Mouse (Mus musculus) lung, adult 2 months (tissue): ENCODE measurements around the gene Ntng1. TPM values are rescaled to one million over a fixed set of nuclear protein-coding genes. Genes with fewer than 3 reads are reported as not detected.

Experiments
- DNase-seq: peaks from one replicate; pipeline ENCODE4 v3.0.0; 2022
- H3K4me1 ChIP-seq: fragments of 200-500 bp; 2 replicates; pipeline ENCODE4 v1.6.1; 2011; ENCODE audit warnings: low read length; ENCODE audit not compliant: control insufficient read depth, insufficient read depth
- H3K4me3 ChIP-seq: fragments of 200-500 bp; replicated peaks from 2 replicates; pipeline ENCODE3; 2011; ENCODE audit warnings: low read depth, mild to moderate bottlenecking, control low read depth, low read length; ENCODE audit errors: extremely low read depth
- CTCF ChIP-seq: fragments of 200-500 bp; IDR thresholded peaks from 2 replicates; pipeline ENCODE4 v1.5.1; 2011; ENCODE audit warnings: mild to moderate bottlenecking, low read length, control low read depth; ENCODE audit not compliant: insufficient read depth
- POLR2A ChIP-seq: fragments of 200-500 bp; IDR thresholded peaks from 2 replicates; pipeline ENCODE4 v1.6.1; 2011; ENCODE audit warnings: low read depth, mild to moderate bottlenecking, control low read depth, low read length, borderline replicate concordance; ENCODE audit errors: extremely low read depth
- WGBS: fragments of 180-500 bp; shearing (Covaris S2); methylation state at CpG from one replicate; pipeline ENCODE4 v1.1.7; 2018; 5-methylcytosine and 5-hydroxymethylcytosine counted together
- polyA plus RNA-seq: library from polyadenylated mRNA; depleted of rRNA; stranded (reverse); fragments of >200 nt; gene quantifications from 2 replicates; pipeline ENCODE4 v1.2.3, GENCODE M21; 2012

Ntng1 gene
- polyA plus RNA-seq, 1 experiment: 0.58 TPM

- Histone ChIP-seq H3K4me3 (no peak overlapping the region), H3K4me1 (no peaks in the 10 kb centered on the region)
- no peak for DNase-seq
- 40% methylated on average over 8 of the region's 8 CpGs for WGBS
- TF ChIP-seq CTCF (no peak), POLR2A (no peak)
These were observed 211.6 kb downstream of the Ntng1 start for GRCm38 (mm10) chr3:109932261-109932660.

- H3K4me1 ChIP-seq: no peaks in the 10 kb centered on the region
- H3K4me3 ChIP-seq: no peak overlapping the region
- DNase-seq: no peak
- TF ChIP-seq POLR2A (no peak), CTCF (no peak)
- WGBS: 84% methylated on average over 5 of the region's 5 CpGs
These were observed 212.8 kb downstream of the Ntng1 start for GRCm38 (mm10) chr3:109931021-109931420.

- no peaks in the 10 kb centered on the region for H3K4me1 ChIP-seq
- no peak overlapping the region for H3K4me3 ChIP-seq
- no peak for TF ChIP-seq CTCF
- no peak for TF ChIP-seq POLR2A
- DNase-seq: no peak
- WGBS: 55% methylated on average over 4 of the region's 4 CpGs
These were observed 220.0 kb downstream of the Ntng1 start for GRCm38 (mm10) chr3:109923788-109924187.

- H3K4me3 ChIP-seq: no peak overlapping the region
- H3K4me1 ChIP-seq: no peaks in the 10 kb centered on the region
- no peak for DNase-seq
- no peak for TF ChIP-seq POLR2A
- no peak for TF ChIP-seq CTCF
- WGBS: 62% methylated on average over 3 of the region's 3 CpGs
These were observed 224.8 kb downstream of the Ntng1 start for GRCm38 (mm10) chr3:109918996-109919395.

GRCm38 (mm10) chr3:109917926-109918694 is 225.7 kb downstream of the Ntng1 start:
- DNase-seq: no peak
- no peaks in the 10 kb centered on the region for H3K4me1 ChIP-seq
- no peak for TF ChIP-seq CTCF
- no peak for TF ChIP-seq POLR2A
- H3K4me3 ChIP-seq: no peak overlapping the region
- 75% methylated on average over 8 of the region's 8 CpGs for WGBS

GRCm38 (mm10) chr3:109917077-109917476 is 226.7 kb downstream of the Ntng1 start:
- no peak for DNase-seq
- TF ChIP-seq POLR2A (no peak), CTCF (no peak)
- H3K4me1 ChIP-seq: no peaks in the 10 kb centered on the region
- no peak overlapping the region for H3K4me3 ChIP-seq
- 55% methylated on average over 4 of the region's 4 CpGs for WGBS

- TF ChIP-seq CTCF (no peak), POLR2A (no peak)
- DNase-seq: no peak
- Histone ChIP-seq H3K4me1 (no peaks in the 10 kb centered on the region), H3K4me3 (no peak overlapping the region)
- WGBS: 66% methylated on average over 5 of the region's 5 CpGs
These were observed 229.6 kb downstream of the Ntng1 start for GRCm38 (mm10) chr3:109914226-109914625.

GRCm38 (mm10) chr3:109890600-109890999 is 253.2 kb downstream of the Ntng1 start:
- H3K4me3 ChIP-seq: no peak overlapping the region
- no peaks in the 10 kb centered on the region for H3K4me1 ChIP-seq
- TF ChIP-seq CTCF: no peak
- TF ChIP-seq POLR2A: no peak
- no peak for DNase-seq
- 23% methylated on average over 1 of the region's 1 CpGs for WGBS

- H3K4me3 ChIP-seq: no peak overlapping the region
- TF ChIP-seq CTCF: no peak
- TF ChIP-seq POLR2A: no peak
- DNase-seq: no peak
- WGBS: 48% methylated on average over 4 of the region's 4 CpGs
- no peaks in the 10 kb centered on the region for H3K4me1 ChIP-seq
These were observed 258.1 kb downstream of the Ntng1 start for GRCm38 (mm10) chr3:109885672-109886071.

GRCm38 (mm10) chr3:109879061-109879460 is 264.8 kb downstream of the Ntng1 start:
- no peaks in the 10 kb centered on the region for H3K4me1 ChIP-seq
- H3K4me3 ChIP-seq: no peak overlapping the region
- 63% methylated on average over 4 of the region's 4 CpGs for WGBS
- TF ChIP-seq POLR2A: no peak
- TF ChIP-seq CTCF: no peak
- no peak for DNase-seq
